Mouse (Mus musculus) hindbrain, postnatal 0 days (tissue): ENCODE results near the gene Kcng4. TPM values are rescaled to one million over a fixed set of nuclear protein-coding genes. Genes with fewer than 3 reads are reported as not detected.
A peak's percentile ranks its signal among the peaks of the same experiment; 100 is the strongest.

ENCODE experiments used
- ATAC-seq: fragments of 200-750 bp; cut with Nextera tagmentation; 2 replicates; pipeline ENCODE4 v1.8.0; 2017; ENCODE audit warnings: mild to moderate bottlenecking, moderate TSS enrichment, moderate library complexity
- DNase-seq: peaks from one replicate; pipeline ENCODE4 v3.0.0-alpha.2; 2015; ENCODE audit warnings: low spot score
- H3K27ac ChIP-seq: fragments of 300-500 bp; sonication (generic); 2 replicates; pipeline ENCODE4 v1.5.1; 2014; ENCODE audit warnings: mild to moderate bottlenecking
- H3K27me3 ChIP-seq: fragments of 300-500 bp; sonication (generic); 2 replicates; pipeline ENCODE4 v1.6.1; 2014; ENCODE audit warnings: low read length, mixed read lengths; ENCODE audit not compliant: insufficient read depth
- H3K36me3 ChIP-seq: fragments of 300-500 bp; sonication (generic); 2 replicates; pipeline ENCODE4 v1.6.1; 2014; ENCODE audit warnings: low read length, mixed read lengths; ENCODE audit not compliant: insufficient read depth
- H3K4me1 ChIP-seq: fragments of 300-500 bp; sonication (generic); 2 replicates; pipeline ENCODE4 v1.6.1; 2014; ENCODE audit warnings: antibody characterized with exemption, low read length, mixed read lengths; ENCODE audit not compliant: insufficient read depth
- H3K4me2 ChIP-seq: fragments of 300-500 bp; sonication (generic); 2 replicates; pipeline ENCODE4 v1.6.1; 2014; ENCODE audit warnings: low read depth, mild to moderate bottlenecking, low read length, moderate library complexity, mixed read lengths
- H3K4me3 ChIP-seq: fragments of 300-500 bp; sonication (generic); 2 replicates; pipeline ENCODE4 v1.5.1; 2014; ENCODE audit warnings: low read length
- H3K9ac ChIP-seq: fragments of 300-500 bp; sonication (generic); replicated peaks from 2 replicates; pipeline ENCODE4 v1.6.1; 2014; ENCODE audit warnings: mild to moderate bottlenecking, low read length, moderate library complexity, mixed read lengths
- H3K9me3 ChIP-seq: fragments of 300-500 bp; sonication (generic); 2 replicates; pipeline ENCODE4 v1.6.1; 2016; ENCODE audit warnings: low read length, mixed read lengths
- CTCF ChIP-seq: IDR thresholded peaks from 2 replicates; pipeline ENCODE4 v1.5.1; 2016; ENCODE audit warnings: antibody characterized with exemption, control low read depth, low read depth
- WGBS: fragments of 180-500 bp; shearing (Covaris S2); extraction: QIAGEN DNeasy Blood & Tissue Kit; methylation state at CpG from one replicate; pipeline ENCODE4 v1.1.7; 2014; 5-methylcytosine and 5-hydroxymethylcytosine counted together
- polyA plus RNA-seq: library from polyadenylated mRNA; unstranded; fragments of >200 nt; fragmentation: Nextera tagmentation; extraction: Ambion mirVana; gene quantifications from 2 replicates; pipeline ENCODE4 v1.2.1, GENCODE M21; 2015
- total RNA-seq: library from RNA; depleted of rRNA; stranded (reverse); fragments of >200 nt; gene quantifications from 2 replicates; pipeline ENCODE4 v1.2.3, GENCODE M21; 2014

Gene Kcng4
- total and polyA plus RNA-seq, 2 experiments from 2014 or later, result 0.21 to 0.73 TPM

- Histone ChIP-seq H3K4me1 (peaks cover 8% of the 10 kb centered on the region; the same call in 1 of the 2 replicates), H3K27ac (peak within 1 kb of the TSS; percentile 64; the same call in 1 of the 2 replicates), H3K36me3 (peaks cover 24% of the 10 kb centered on the region), H3K4me3 (peak within 1 kb of the TSS; percentile 60), H3K4me2 (peak within 1 kb of the TSS; percentile 93), H3K9ac (peak within 1 kb of the TSS; percentile 62), H3K27me3 (no peaks in the 10 kb centered on the region), H3K9me3 (0 out of 2 replicates have a peak, but pooled peaks cover 3% of the 10 kb centered on the region)
- DNase-seq (peak; percentile 98), ATAC-seq (peak; percentile 90)
- WGBS, result under 1% methylated on average over 23 of the region's 23 CpGs
- TF ChIP-seq CTCF, result peak; percentile 84
These were observed 30.5 kb downstream of the Kcng4 start, which contains the start of gene Taf1c for GRCm38 (mm10) chr8:119604996-119605395. Gene Taf1c, minus strand, starts transcription at chr8:119605222.

GRCm38 (mm10) chr8:119604398-119604803, 31.1 kb downstream of the Kcng4 start:
- no peak for TF ChIP-seq CTCF
- Histone ChIP-seq H3K27me3 (no peaks in the 10 kb centered on the region), H3K9me3 (0 out of 2 replicates have a peak, but pooled peaks cover 3% of the 10 kb centered on the region), H3K4me3 (peak overlapping the region; percentile 60), H3K4me1 (peaks cover 8% of the 10 kb centered on the region; the same call in 1 of the 2 replicates), H3K4me2 (peak overlapping the region; percentile 93), H3K27ac (peak overlapping the region; percentile 64; the same call in 1 of the 2 replicates), H3K9ac (peak overlapping the region; percentile 62), H3K36me3 (peaks cover 30% of the 10 kb centered on the region)
- ATAC-seq (peak; percentile 14; the same call in 1 of the 2 replicates), DNase-seq (no peak)
- WGBS, result 43% methylated on average over 12 of the region's 12 CpGs

- H3K4me3 ChIP-seq, result no peak overlapping the region
- DNase-seq (no peak), ATAC-seq (no peak)
- peaks cover 8% of the 10 kb centered on the region; the same call in 1 of the 2 replicates for H3K4me1 ChIP-seq
- H3K36me3 ChIP-seq, result peaks cover 36% of the 10 kb centered on the region
- H3K9ac ChIP-seq, result peak overlapping the region; percentile 62; the same call in 1 of the 2 replicates
- no peaks in the 10 kb centered on the region for H3K9me3 ChIP-seq
- TF ChIP-seq CTCF, result no peak
- no peak overlapping the region for H3K27ac ChIP-seq
- no peaks in the 10 kb centered on the region for H3K27me3 ChIP-seq
- peak overlapping the region; percentile 93 for H3K4me2 ChIP-seq
- 94% methylated on average over 4 of the region's 4 CpGs for WGBS
These were observed 31.7 kb downstream of the Kcng4 start for GRCm38 (mm10) chr8:119603771-119604170.

GRCm38 (mm10) chr8:119591456-119591855, 44.0 kb downstream of the Kcng4 start:
- Histone ChIP-seq H3K36me3 (no peaks in the 10 kb centered on the region), H3K27ac (no peak overlapping the region), H3K9me3 (no peaks in the 10 kb centered on the region), H3K4me2 (no peak overlapping the region), H3K27me3 (no peaks in the 10 kb centered on the region), H3K4me1 (no peaks in the 10 kb centered on the region), H3K9ac (no peak overlapping the region), H3K4me3 (no peak overlapping the region)
- WGBS, result 90% methylated on average over 7 of the region's 7 CpGs
- DNase-seq (no peak), ATAC-seq (no peak)
- no peak for TF ChIP-seq CTCF

- no peak for TF ChIP-seq CTCF
- no peak for ATAC-seq
These were observed 45.1 kb downstream of the Kcng4 start for GRCm38 (mm10) chr8:119590348-119590747.

GRCm38 (mm10) chr8:119588844-119589243, 46.6 kb downstream of the Kcng4 start:
- Histone ChIP-seq H3K36me3 (no peaks in the 10 kb centered on the region), H3K27ac (no peak overlapping the region), H3K4me2 (no peak overlapping the region), H3K4me1 (no peaks in the 10 kb centered on the region), H3K4me3 (no peak overlapping the region), H3K27me3 (no peaks in the 10 kb centered on the region), H3K9ac (no peak overlapping the region), H3K9me3 (no peaks in the 10 kb centered on the region)
- 16% methylated on average over 10 of the region's 10 CpGs for WGBS
- no peak for TF ChIP-seq CTCF
- ATAC-seq (no peak), DNase-seq (no peak)

More at GRCm38 (mm10) chr8:119590348-119590747, 45.1 kb downstream of the Kcng4 start:
- no peaks in the 10 kb centered on the region for H3K4me1 ChIP-seq
- WGBS, result 82% methylated on average over 14 of the region's 14 CpGs
- no peaks in the 10 kb centered on the region for H3K36me3 ChIP-seq
- no peak for DNase-seq
- H3K9me3 ChIP-seq, result no peaks in the 10 kb centered on the region
- no peaks in the 10 kb centered on the region for H3K27me3 ChIP-seq
- no peak overlapping the region for H3K27ac ChIP-seq
- no peak overlapping the region for H3K4me2 ChIP-seq
- H3K9ac ChIP-seq, result no peak overlapping the region
- H3K4me3 ChIP-seq, result no peak overlapping the region

- no peak for ATAC-seq
- no peak for DNase-seq
These were observed 47.2 kb downstream of the Kcng4 start for GRCm38 (mm10) chr8:119588321-119588720.

More at GRCm38 (mm10) chr8:119588321-119588720, 47.2 kb downstream of the Kcng4 start:
- Histone ChIP-seq H3K36me3 (no peaks in the 10 kb centered on the region), H3K27me3 (no peaks in the 10 kb centered on the region), H3K9me3 (no peaks in the 10 kb centered on the region), H3K4me3 (no peak overlapping the region), H3K4me1 (no peaks in the 10 kb centered on the region), H3K9ac (no peak overlapping the region), H3K4me2 (no peak overlapping the region), H3K27ac (no peak overlapping the region)
- WGBS, result 54% methylated on average over 4 of the region's 4 CpGs
- TF ChIP-seq CTCF, result peak; percentile 34
